Mouse (Mus musculus) adrenal gland, adult 18-20 months (tissue): Measurements from ENCODE around the gene Vstm5. TPM values are rescaled to one million over a fixed set of nuclear protein-coding genes. Genes with fewer than 3 reads are reported as not detected.

Experiments used
- DNase-seq, 2 experiments: peaks; one replicate each; pipeline ENCODE4 v3.0.0; 2021 to 2022; ENCODE audit warnings: low spot score in 2 of 2
- total RNA-seq, 2 experiments: library from RNA; stranded (reverse); gene quantifications; 1 replicate in 1 of 2; 2 replicates in 1 of 2; pipeline ENCODE4 v1.2.3; 2021

Gene Vstm5
- total RNA-seq, 2 experiments from 2014 or later = 0.63 to 0.74 TPM

- DNase-seq = no peak
These were observed 68.4 kb downstream of the Vstm5 start for GRCm38 (mm10) chr9:15307257-15307656.

GRCm38 (mm10) chr9:15308254-15308653, 69.4 kb downstream of the Vstm5 start:
- no peak for DNase-seq

Other genes starting within 250 kb of the Vstm5 start
- gene Panx1, start 193.6 kb upstream of the Vstm5 start, total RNA-seq = 1 to 10 TPM; 5.7 to 9.3 TPM
- gene Hephl1, start 126.9 kb upstream of the Vstm5 start, total RNA-seq = 1 to 10 TPM; 2.6 to 6.4 TPM
- 10 to 100 TPM; 29.6 to 33.0 TPM for gene Med17, start 40.9 kb downstream of the Vstm5 start, total RNA-seq
- gene Taf1d, start 67.2 kb downstream of the Vstm5 start, total RNA-seq = 100 to 1,000 TPM in 1 of 2 experiments, 10 to 100 TPM in 1; 78.8 to 108 TPM
- gene 4931406C07Rik, start 67.4 kb downstream of the Vstm5 start, total RNA-seq = 100 to 1,000 TPM; 123 to 169 TPM
- gene Cep295, start 118.7 kb downstream of the Vstm5 start, total RNA-seq = 1 to 10 TPM; 6.1 to 9.2 TPM